Mouse (Mus musculus): ENCODE results near the gene Atp6ap1l.
A peak's percentile ranks its signal among the peaks of the same experiment; 100 is the strongest.
"Not testable (repeated sequence)": the region's sequence is repeated elsewhere in the genome, so short reads cannot be mapped to it uniquely, and the experiment has no call there.

Gene Atp6ap1l

DNA sequence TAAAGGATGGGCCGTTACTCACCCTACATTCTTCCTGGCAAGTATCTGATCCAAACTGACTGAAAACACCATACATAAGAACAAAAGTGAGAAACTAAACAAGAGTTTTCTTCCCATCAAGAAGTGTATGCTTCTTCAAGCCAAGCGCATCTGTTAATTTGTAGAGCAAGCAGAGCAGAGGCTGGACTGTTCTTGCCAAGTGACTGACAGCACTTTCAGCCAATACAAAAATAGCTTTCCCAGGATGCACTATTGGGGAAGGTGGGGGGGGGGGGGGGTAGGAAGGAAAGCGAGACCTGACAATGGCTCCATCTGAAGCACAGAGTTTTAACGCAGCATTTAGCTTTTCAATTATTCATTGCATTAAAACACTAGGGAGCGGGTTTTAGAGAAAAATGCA, at the start of gene Atp6ap1l:
Gene Atp6ap1l (minus strand): TSS at position 180 of the 400 bp plus-strand sequence.
- no peak for DNase-seq (ENCODE audit: low spot score in 2 of 2)

DNA sequence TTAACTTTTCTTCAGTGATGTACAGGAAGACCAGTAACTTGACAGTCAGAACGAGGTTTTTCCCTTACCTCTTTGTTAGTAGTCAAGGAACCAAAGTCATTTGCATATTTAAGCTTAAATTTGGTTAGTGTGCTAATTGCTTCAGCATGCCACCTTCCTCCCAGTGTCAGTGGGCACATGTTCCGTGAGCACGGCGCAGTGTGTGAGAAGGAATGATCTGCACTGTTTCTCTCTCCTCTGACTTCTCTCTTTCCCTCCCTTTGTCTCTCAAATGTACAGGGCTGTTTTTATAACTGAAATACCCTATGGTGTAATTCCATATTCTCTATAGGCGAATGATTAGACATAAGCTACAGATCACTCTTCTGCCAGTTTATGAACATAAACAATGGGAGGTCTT, 34.4 kb upstream of the Atp6ap1l start:
- DNase-seq (ENCODE audit: low spot score in 2 of 2) = no peak

DNA sequence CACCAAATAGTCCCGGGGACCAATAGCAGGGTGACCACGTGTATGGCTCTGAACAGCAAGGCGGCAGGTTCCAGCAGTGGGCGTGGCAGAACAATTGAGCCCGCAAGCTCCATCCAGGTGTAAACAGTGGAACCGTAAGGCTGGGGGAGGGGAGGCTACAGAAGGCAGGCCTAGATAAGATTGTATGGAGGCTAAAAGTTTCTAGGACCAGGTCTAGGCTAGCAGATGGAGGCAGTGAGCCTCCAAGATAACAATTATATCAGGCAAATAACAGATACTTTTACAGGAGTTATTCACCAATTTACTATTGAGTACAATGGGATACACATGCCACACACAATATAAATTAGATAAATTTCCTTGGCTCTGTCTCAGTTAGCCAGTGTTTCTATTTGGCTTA, 34.0 kb upstream of the Atp6ap1l start:
- DNase-seq (ENCODE audit: low spot score in 2 of 2) = no peak

DNA sequence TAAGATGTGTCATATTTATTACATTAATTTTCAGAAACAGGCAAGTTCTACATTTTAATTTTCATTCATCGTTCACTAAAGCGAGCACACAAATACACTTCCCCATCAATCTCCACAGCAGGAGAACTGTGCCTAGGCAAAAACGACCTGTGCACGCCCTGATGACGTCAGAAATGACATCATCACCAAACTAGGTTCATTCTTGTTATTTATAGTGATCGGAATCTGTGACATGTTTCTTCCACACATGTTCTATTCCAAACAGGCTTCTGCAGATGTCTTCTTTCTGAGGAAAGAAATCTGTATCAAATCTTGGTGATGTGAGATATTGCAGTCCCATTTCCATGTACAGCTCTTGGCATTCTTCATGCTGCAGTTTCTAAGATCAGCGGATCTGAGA, 30.7 kb upstream of the Atp6ap1l start:
- no peak for DNase-seq (ENCODE audit: low spot score in 2 of 2)

DNA sequence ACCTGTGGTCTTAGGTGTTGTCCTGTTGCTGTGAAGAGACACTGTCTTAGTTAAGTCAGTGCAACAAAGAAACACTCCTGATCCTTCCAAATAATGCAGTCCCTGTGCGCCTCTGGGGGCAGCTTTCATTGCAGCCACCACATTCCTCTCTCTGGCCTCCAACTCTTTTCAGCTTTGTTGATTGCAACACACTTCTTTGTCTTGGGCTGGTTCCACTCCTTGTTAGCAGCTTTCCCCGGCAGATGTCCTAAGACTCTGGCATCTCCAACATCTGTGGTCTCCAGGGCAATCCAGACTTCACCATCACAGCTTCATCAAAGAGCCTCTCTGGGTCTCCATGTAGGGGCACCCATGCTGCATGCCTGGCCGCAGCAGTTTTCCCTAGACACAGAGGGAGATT, 28.1 kb upstream of the Atp6ap1l start:
- no peak for DNase-seq (ENCODE audit: low spot score in 2 of 2)

DNA sequence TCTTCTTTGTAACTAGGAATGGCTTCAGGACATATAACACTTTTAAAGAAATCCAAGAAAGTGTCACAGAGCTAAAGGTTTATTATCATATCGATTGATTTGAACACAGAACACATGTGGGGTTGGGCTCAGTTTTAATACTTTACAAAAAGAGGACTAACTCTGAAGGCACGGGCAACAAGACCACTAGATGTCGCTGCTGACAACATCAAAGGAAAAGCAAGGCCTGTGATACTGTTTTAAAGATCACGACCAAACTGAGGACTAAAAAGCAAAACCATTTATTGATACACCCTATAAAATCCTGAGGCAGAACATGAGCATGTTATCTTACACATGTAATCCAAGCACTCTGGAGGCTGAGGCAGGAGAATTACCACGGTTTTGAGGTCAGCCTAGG, 24.7 kb upstream of the Atp6ap1l start:
- peak; percentile 68 to 73 for DNase-seq (ENCODE audit: low spot score in 2 of 2)

DNA sequence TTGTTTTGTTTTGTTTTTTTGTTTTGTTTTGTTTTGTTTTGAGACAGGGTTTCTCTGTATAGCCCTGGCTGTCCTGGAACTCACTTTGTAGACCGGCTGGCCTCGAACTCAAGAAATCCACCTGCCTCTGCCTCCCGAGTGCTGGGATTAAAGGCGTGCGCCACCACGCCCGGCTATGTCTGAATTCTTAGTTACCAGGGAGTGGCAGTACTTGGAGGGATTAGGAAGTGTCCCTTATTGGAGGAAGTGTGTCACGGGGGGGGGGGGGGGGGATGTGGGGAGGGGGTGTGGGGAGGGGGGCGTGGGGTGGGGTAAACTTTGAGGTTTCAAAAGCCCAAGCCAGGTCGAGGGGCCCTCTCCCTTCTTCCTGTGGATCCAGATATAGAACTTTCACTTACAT, 23.1 kb upstream of the Atp6ap1l start:
- DNase-seq (ENCODE audit: low spot score in 2 of 2) = not testable (repeated sequence)

DNA sequence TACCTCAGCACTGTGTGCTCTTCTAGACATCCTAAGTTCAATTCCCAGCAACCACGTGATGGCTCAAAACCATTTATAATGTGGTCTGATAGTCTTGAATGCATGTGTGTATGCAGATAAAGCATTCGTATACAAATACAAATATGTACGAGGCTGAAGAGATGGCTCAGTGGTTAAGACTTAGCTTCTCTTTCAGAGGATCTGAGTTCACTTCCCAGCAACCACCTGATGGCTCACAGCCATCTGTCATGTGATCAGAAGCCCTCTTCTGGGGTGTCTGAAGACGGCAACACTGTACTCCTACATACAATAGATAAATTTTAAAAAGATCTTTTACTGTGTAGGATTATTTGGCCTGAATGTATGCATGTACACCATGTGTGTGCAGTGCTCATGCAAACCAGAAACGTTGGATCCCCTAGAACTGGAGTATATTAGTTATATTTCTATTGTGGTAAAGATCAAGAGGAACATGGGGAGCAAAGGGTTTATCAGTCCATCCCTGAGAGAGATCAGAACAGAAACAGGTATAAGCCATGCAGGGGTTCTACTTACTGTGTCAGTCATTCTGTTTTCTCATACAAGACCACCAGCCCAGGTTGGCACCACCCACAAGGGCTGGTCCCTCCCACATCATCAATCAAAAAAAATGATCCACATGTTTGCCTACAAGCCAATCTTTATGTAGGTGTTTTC, 21.9 kb upstream of the Atp6ap1l start:
- no peak for DNase-seq (ENCODE audit: low spot score in 2 of 2)

GRCm38 (mm10) chr13:90926125-90926765, 21.1 kb upstream of the Atp6ap1l start:
- DNase-seq (ENCODE audit: low spot score in 2 of 2) = no peak

DNA sequence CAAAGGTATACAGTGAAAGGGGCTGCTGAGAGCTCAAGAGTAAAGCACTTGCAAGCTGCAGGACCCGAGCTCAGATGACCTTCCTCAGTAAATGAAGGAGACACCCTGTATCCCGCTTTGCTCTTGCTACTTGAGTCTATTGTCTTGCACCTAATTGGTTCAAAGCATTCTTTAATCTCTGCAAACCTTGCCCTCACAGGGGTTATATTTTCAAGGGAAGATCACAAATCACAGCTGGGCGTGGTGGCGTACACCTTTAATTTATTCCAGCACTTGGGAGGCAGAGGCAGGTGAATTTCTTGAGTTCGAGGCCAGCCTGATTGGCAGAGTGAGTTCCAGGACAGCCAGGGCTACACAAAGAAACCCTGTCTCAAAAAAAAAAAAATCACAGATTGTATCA, 20.0 kb upstream of the Atp6ap1l start:
- no peak for DNase-seq (ENCODE audit: low spot score in 2 of 2)

DNA sequence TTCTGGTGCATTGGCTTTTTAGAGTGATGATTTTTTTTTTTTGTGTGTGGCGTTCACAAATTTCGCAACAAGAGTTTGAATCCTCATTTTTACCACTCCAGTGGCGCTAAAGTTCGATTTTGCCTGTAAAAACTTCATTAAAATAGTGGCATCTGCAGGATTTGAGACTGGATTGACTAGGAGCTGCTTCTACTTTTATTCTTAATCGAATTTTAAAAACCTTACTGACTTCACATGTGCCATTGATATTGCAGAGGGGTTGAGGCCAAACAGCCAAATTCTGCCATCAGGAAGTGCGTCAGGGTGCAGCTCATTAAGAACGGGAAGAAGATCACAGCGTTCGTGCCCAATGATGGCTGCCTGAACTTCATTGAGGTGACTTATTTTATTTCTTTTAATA, 18.9 kb upstream of the Atp6ap1l start:
- no peak for DNase-seq (ENCODE audit: low spot score in 2 of 2)

GRCm38 (mm10) chr13:90923617-90924016, 18.5 kb upstream of the Atp6ap1l start:
- DNase-seq (ENCODE audit: low spot score in 2 of 2) = not testable (repeated sequence)

DNA sequence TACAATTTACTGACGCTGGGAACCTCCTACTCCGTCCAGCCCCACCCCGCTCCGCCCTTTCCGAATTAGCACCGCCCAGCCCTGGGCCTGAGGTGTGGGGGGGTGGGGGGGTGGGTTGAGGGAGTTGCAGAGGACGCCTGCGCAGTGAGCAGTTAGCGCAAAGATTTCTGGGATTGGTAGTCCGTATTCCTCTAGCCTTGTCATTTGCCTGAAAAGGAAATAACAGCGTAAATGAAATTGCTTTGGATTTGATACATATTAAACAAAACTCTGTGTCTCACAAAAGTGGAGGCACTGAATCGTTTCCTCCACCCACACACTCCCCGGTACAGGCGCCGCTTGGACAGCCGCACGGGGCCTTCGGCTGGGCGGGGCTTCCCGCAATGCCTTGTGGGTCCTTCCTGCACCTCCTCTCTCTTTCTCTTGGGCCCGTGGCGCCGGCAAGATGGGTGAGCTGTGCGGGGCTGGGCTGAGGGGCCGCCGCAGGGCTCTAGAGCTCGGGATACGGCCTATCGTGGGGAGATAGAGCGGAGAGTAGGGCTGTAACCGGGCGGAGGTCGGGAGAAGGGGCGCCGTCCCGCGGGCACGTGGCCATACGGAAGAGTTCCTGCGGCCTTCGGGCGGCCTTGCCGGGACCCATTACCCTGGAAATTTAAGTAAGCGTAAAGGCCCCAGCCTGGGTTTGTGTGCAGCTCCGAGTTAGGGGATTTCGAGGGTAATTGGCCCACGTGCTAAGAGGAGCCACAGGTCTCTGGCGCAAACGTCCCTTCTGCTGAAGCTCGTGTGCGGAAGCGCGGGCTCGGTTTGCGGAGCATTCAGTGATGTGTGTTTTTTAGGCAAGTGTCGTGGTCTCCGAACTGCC, 17.8 kb upstream of the Atp6ap1l start, which contains the start of gene Rps23:
Gene Rps23 (plus strand): TSS at position 208 of the 862 bp plus-strand sequence.
- peak; percentile 81 to 85 for DNase-seq (ENCODE audit: low spot score in 2 of 2)

DNA sequence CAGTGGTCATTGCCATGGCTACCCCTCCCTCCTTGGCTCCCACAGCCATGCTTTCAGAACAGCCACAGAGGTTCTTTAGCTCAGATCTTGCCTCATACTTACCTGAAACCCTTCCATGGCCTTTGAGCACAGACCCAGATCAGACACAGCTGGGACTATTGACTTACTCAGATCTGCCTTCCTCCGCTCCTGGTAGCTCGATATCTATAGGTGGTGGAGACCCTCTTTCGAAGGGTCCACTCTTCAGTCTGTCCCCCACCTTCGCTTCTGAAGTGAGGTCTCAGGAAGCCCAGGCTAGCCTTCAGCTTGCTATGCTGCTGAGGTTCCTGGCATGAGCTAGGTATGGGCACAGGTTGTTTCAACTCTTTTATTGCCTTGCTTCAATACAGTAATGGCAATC, 9.6 kb upstream of the Atp6ap1l start:
- no peak for DNase-seq (ENCODE audit: low spot score in 2 of 2)

- no peak for DNase-seq (ENCODE audit: low spot score in 2 of 2)
Measured at GRCm38 (mm10) chr13:90913675-90914192, 8.6 kb upstream of the Atp6ap1l start.

DNA sequence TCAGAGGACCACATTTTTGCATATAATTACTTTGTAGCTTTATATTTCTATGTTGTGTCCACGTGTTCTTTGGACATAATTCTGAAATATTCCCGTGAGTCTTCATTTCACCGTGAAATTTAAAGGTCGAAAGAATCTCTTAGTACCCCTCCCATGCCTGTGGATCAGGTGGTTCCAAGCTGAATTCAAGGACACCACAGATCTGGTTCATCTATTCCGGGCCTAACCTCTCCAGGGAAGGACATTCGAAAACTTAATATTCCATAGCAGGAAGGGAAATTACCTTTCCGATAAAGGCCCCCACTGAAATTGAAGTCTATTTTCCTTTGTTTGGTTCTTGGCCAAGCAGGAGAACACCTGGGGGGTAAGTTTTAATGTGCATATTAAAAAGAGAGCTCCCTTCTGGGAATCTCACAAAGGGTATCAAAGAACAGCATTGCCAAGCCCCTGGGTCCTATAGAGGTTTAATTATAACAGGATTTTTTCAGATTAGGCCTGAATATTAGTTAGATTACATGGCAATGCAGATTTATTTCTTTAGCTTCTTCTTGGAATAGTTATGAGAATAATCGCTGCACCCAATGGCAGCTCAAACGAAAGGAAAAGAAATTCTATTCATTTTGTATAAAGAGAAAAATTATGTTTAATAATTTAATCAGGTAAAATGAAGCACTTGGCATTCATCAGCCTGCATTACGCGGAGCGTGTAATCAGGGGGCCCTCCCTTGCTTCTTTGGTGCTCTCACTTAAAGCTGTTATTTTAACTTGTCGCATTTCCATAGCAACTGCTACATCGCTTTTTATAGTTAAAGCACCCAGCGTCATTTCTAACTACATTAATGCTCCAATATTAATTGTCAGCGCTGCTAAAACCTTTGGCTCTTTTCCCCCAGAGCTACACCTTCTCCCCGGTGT, 7.9 kb upstream of the Atp6ap1l start:
- DNase-seq (ENCODE audit: low spot score in 2 of 2) = no peak

GRCm38 (mm10) chr13:90907376-90907775, 2.2 kb upstream of the Atp6ap1l start:
- DNase-seq (ENCODE audit: low spot score in 2 of 2) = no peak

DNA sequence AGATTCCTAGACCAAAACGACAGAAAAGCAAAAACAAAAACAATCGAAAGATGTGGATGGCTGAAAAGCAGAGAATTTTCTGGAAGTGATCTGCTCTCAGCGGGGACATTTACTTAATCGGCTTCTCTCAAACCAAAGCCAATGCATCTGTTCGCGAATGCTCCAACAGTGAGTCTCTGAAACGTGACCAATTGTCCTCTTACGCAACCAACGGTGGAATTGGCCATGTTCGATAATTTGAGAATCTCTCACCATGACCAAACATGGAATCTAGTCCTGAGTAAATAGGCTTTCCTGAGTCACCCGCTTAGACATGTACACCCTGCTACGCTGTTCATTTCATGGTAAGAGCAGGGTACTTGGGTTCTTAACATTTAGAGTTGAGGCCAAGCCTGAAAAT, 8.3 kb downstream of the Atp6ap1l start:
- DNase-seq (ENCODE audit: low spot score in 2 of 2) = no peak

DNA sequence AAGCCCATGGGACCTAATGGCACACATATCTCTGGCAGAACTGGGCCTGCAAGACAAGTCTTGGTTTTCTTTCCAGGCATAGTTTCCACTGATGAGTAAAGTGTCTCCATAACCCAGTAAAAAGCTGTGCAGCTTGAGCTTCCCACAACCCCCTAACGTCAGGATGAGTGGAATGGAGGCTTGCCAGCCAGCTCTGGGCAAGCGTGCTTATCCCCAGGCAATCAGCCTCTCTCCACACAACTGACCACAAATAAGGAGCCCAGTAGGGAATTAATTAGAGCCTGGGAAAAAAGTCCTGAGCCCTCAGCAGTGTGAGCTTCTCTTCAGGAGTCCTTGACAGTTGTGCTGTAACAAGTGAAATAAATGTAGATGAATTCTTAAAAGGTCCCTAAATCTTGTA, 9.1 kb downstream of the Atp6ap1l start:
- DNase-seq (ENCODE audit: low spot score in 2 of 2) = no peak

GRCm38 (mm10) chr13:90894819-90895218, 10.3 kb downstream of the Atp6ap1l start:
- DNase-seq (ENCODE audit: low spot score in 2 of 2) = no peak

DNA sequence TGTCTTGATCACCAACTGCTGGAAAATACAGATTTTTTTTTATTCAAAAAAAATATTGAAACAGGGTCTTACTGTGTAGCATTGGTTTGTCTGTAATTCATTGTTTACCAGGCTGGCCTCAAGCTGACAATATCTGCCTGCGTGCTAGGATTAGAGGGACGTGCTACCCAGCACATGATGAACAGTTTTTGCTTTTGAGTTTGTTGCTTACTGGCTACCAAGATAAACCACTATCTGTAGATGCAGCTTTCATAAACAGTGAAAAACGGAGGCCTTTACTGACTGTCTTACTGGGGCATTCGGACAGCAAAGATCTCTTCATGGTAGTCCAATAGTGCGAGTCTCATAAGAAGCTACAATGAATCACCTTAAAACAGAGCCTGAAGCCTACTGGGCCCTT, 15.0 kb downstream of the Atp6ap1l start:
- DNase-seq (ENCODE audit: low spot score in 2 of 2) = no peak
